Mouse (Mus musculus): ENCODE results near the gene Plcg1. TPM values are rescaled to one million over a fixed set of nuclear protein-coding genes. Genes with fewer than 3 reads are reported as not detected.

Plcg1 gene
- polyA plus RNA-seq, 1 experiment from 2014 or later = 80.5 TPM

- Histone ChIP-seq H3K4me3 (no peak overlapping the region), H3K9ac (replicated peaks) (no peak overlapping the region), H3K27ac (replicated peaks) (no peak overlapping the region), H3K36me3 (peaks cover 15% of the 10 kb centered on the region; the same call in 1 of the 2 replicates), H3K9me3 (no peaks in the 10 kb centered on the region), H3K27me3 (no peaks in the 10 kb centered on the region), H3K4me2 (replicated peaks) (no peak overlapping the region), H3K4me1 (no peaks in the 10 kb centered on the region)
- 83% methylated on average over 13 of the region's 13 CpGs for WGBS
- no peak for ATAC-seq (replicated peaks)
These were observed 49.2 kb downstream of the Plcg1 start for GRCm38 (mm10) chr2:160780154-160780833.

- Histone ChIP-seq H3K9ac (replicated peaks) (no peak overlapping the region), H3K4me1 (no peaks in the 10 kb centered on the region), H3K9me3 (no peaks in the 10 kb centered on the region), H3K27me3 (no peaks in the 10 kb centered on the region), H3K4me3 (no peak overlapping the region), H3K4me2 (replicated peaks) (no peak overlapping the region), H3K27ac (replicated peaks) (no peak overlapping the region), H3K36me3 (peaks cover 15% of the 10 kb centered on the region; the same call in 1 of the 2 replicates)
- 92% methylated on average over 2 of the region's 2 CpGs for WGBS
- no peak for ATAC-seq (replicated peaks)
These were observed 49.7 kb downstream of the Plcg1 start for GRCm38 (mm10) chr2:160780834-160781219.

- Histone ChIP-seq H3K9ac (replicated peaks) (no peak overlapping the region), H3K27me3 (no peaks in the 10 kb centered on the region), H3K9me3 (no peaks in the 10 kb centered on the region), H3K36me3 (no peaks in the 10 kb centered on the region), H3K4me3 (no peak overlapping the region), H3K4me1 (peaks cover 7% of the 10 kb centered on the region; the same call in 1 of the 2 replicates), H3K4me2 (replicated peaks) (no peak overlapping the region), H3K27ac (replicated peaks) (peak overlapping the region; percentile 46)
- 46% methylated on average over 1 of the region's 1 CpGs for WGBS
- ATAC-seq (replicated peaks) = peak; percentile 78
These were observed 55.2 kb downstream of the Plcg1 start for GRCm38 (mm10) chr2:160786333-160786732.

- Histone ChIP-seq H3K4me3 (no peak overlapping the region), H3K27me3 (no peaks in the 10 kb centered on the region), H3K4me2 (replicated peaks) (no peak overlapping the region), H3K36me3 (no peaks in the 10 kb centered on the region), H3K9ac (replicated peaks) (no peak overlapping the region), H3K9me3 (no peaks in the 10 kb centered on the region), H3K27ac (replicated peaks) (no peak overlapping the region), H3K4me1 (peaks cover 7% of the 10 kb centered on the region; the same call in 1 of the 2 replicates)
- ATAC-seq (replicated peaks) = no peak
- WGBS = 94% methylated on average over 1 of the region's 1 CpGs
These were observed 57.9 kb downstream of the Plcg1 start for GRCm38 (mm10) chr2:160789046-160789445.

- Histone ChIP-seq H3K4me1 (peaks cover 7% of the 10 kb centered on the region; the same call in 1 of the 2 replicates), H3K9ac (replicated peaks) (no peak overlapping the region), H3K9me3 (no peaks in the 10 kb centered on the region), H3K27me3 (no peaks in the 10 kb centered on the region), H3K4me2 (replicated peaks) (no peak overlapping the region), H3K4me3 (no peak overlapping the region), H3K27ac (replicated peaks) (no peak overlapping the region), H3K36me3 (no peaks in the 10 kb centered on the region)
- no peak for ATAC-seq (replicated peaks)
These were observed 58.6 kb downstream of the Plcg1 start for GRCm38 (mm10) chr2:160789741-160790140.

GRCm38 (mm10) chr2:160793117-160793516, 62.0 kb downstream of the Plcg1 start:
- Histone ChIP-seq H3K9me3 (no peaks in the 10 kb centered on the region), H3K27me3 (no peaks in the 10 kb centered on the region), H3K4me1 (0 out of 2 replicates have a peak, but pooled peaks cover 4% of the 10 kb centered on the region), H3K9ac (replicated peaks) (no peak overlapping the region), H3K27ac (replicated peaks) (no peak overlapping the region), H3K36me3 (no peaks in the 10 kb centered on the region), H3K4me3 (no peak overlapping the region), H3K4me2 (replicated peaks) (no peak overlapping the region)
- WGBS = 77% methylated on average over 2 of the region's 2 CpGs
- no peak for ATAC-seq (replicated peaks)

GRCm38 (mm10) chr2:160796973-160797372, 65.9 kb downstream of the Plcg1 start:
- Histone ChIP-seq H3K4me1 (0 out of 2 replicates have a peak, but pooled peaks cover 4% of the 10 kb centered on the region), H3K36me3 (no peaks in the 10 kb centered on the region), H3K9me3 (no peaks in the 10 kb centered on the region), H3K27me3 (no peaks in the 10 kb centered on the region), H3K9ac (replicated peaks) (no peak overlapping the region), H3K4me2 (replicated peaks) (no peak overlapping the region), H3K4me3 (no peak overlapping the region), H3K27ac (replicated peaks) (no peak overlapping the region; the same call in 1 of the 2 replicates)
- ATAC-seq (replicated peaks) = no peak; the same call in 1 of the 2 replicates
- 36% methylated on average over 2 of the region's 2 CpGs for WGBS

- Histone ChIP-seq H3K27me3 (no peaks in the 10 kb centered on the region), H3K36me3 (no peaks in the 10 kb centered on the region), H3K4me1 (0 out of 2 replicates have a peak, but pooled peaks cover 4% of the 10 kb centered on the region), H3K27ac (replicated peaks) (no peak overlapping the region), H3K9ac (replicated peaks) (no peak overlapping the region), H3K4me2 (replicated peaks) (no peak overlapping the region), H3K4me3 (no peak overlapping the region), H3K9me3 (no peaks in the 10 kb centered on the region)
- WGBS = 89% methylated on average over 1 of the region's 1 CpGs
- no peak for ATAC-seq (replicated peaks)
These were observed 67.1 kb downstream of the Plcg1 start for GRCm38 (mm10) chr2:160798206-160798605.

- no peak for ATAC-seq (replicated peaks)
- 0 out of 2 replicates have a peak, but pooled peaks cover 6% of the 10 kb centered on the region for H3K4me1 ChIP-seq
- no peak overlapping the region for H3K4me2 ChIP-seq (replicated peaks)
- WGBS = 93% methylated on average over 1 of the region's 1 CpGs
- no peak overlapping the region for H3K27ac ChIP-seq (replicated peaks)
- H3K4me3 ChIP-seq = no peak overlapping the region
- no peaks in the 10 kb centered on the region for H3K27me3 ChIP-seq
- no peaks in the 10 kb centered on the region for H3K36me3 ChIP-seq
- H3K9me3 ChIP-seq = no peaks in the 10 kb centered on the region
- H3K9ac ChIP-seq (replicated peaks) = no peak overlapping the region
These were observed 69.9 kb downstream of the Plcg1 start for GRCm38 (mm10) chr2:160800967-160801366.

- Histone ChIP-seq H3K4me1 (0 out of 2 replicates have a peak, but pooled peaks cover 8% of the 10 kb centered on the region), H3K27ac (replicated peaks) (no peak overlapping the region), H3K9ac (replicated peaks) (no peak overlapping the region), H3K27me3 (no peaks in the 10 kb centered on the region), H3K36me3 (no peaks in the 10 kb centered on the region), H3K9me3 (no peaks in the 10 kb centered on the region), H3K4me3 (no peak overlapping the region), H3K4me2 (replicated peaks) (no peak overlapping the region)
- ATAC-seq (replicated peaks) = no peak
- WGBS = 80% methylated on average over 3 of the region's 3 CpGs
These were observed 71.2 kb downstream of the Plcg1 start for GRCm38 (mm10) chr2:160802326-160802725.

- Histone ChIP-seq H3K27ac (replicated peaks) (no peak overlapping the region), H3K9ac (replicated peaks) (no peak overlapping the region), H3K36me3 (no peaks in the 10 kb centered on the region), H3K4me1 (0 out of 2 replicates have a peak, but pooled peaks cover 8% of the 10 kb centered on the region), H3K4me3 (no peak overlapping the region), H3K9me3 (no peaks in the 10 kb centered on the region), H3K27me3 (no peaks in the 10 kb centered on the region), H3K4me2 (replicated peaks) (no peak overlapping the region)
- 72% methylated on average over 4 of the region's 4 CpGs for WGBS
- no peak for ATAC-seq (replicated peaks)
These were observed 73.9 kb downstream of the Plcg1 start for GRCm38 (mm10) chr2:160804794-160805527.

- 0 out of 2 replicates have a peak, but pooled peaks cover 8% of the 10 kb centered on the region for H3K4me1 ChIP-seq
These were observed 75.0 kb downstream of the Plcg1 start for GRCm38 (mm10) chr2:160806091-160806521.

More at GRCm38 (mm10) chr2:160806091-160806521, 75.0 kb downstream of the Plcg1 start:
- Histone ChIP-seq H3K4me3 (no peak overlapping the region), H3K27ac (replicated peaks) (no peak overlapping the region), H3K36me3 (no peaks in the 10 kb centered on the region), H3K9ac (replicated peaks) (no peak overlapping the region), H3K27me3 (no peaks in the 10 kb centered on the region), H3K4me2 (replicated peaks) (no peak overlapping the region), H3K9me3 (no peaks in the 10 kb centered on the region)
- 39% methylated on average over 3 of the region's 3 CpGs for WGBS
- no peak for ATAC-seq (replicated peaks)

Measured in forebrain, embryonic 15.5 days (tissue).